Mouse (Mus musculus): Measurements from ENCODE around the gene Cdca7.

The Cdca7 gene

DNA sequence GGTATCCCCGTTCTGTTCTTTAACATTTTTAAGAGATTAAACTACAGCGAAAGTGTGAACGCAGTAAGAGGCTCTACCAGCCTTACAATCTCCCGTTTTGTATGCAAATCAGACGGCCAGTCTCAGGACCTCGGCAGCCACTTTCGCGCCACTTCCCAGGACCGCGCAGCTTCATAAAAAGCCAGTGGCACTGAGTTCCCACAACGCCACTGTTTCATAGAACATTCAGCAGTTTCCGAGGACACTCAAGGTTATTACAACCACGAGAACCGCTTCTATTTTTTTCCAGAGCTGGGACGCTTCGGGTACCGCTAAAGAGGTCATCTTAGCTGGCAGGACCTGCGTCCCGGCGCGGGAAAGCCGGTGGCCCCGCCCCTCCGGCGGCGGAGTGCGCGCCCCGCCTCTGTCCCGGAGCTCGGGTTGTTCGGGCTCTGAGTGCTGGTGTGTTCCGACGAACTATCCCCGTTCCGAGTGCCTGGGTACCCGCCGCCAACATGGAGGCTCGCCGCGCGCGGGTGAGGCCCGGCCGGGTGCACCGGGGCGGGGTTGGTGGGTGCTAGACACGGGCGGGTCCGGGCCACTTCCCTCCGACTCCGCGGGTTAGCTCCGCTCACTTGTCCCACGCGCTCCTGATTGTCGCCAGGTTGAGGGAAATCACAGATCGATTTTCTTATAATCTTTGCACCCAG is at the start of gene Cdca7:
TSS of gene Cdca7 (plus strand) at position 363 of the 689 bp plus-strand sequence.
- peak; percentile 87 for DNase-seq

DNA sequence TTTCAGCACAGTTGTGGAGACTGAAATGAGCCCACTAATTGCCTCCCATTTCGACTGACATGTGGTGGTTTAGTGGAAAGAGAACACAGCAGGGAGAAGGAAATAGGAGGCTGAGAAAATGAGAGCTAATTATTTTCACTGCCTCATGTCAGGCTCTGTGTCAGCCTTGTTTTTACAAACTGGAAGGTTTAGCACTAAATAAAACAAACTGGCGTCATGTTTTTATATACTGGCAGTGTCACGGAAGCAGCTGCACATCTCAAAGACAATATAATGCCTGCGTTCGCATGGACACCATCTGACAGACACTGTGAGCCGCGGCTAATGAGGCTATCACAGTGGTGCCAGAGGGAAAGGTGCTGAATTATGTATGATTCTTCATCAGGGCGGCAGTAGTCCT is 49.2 kb upstream of the Cdca7 start:
- no peak for DNase-seq

DNA sequence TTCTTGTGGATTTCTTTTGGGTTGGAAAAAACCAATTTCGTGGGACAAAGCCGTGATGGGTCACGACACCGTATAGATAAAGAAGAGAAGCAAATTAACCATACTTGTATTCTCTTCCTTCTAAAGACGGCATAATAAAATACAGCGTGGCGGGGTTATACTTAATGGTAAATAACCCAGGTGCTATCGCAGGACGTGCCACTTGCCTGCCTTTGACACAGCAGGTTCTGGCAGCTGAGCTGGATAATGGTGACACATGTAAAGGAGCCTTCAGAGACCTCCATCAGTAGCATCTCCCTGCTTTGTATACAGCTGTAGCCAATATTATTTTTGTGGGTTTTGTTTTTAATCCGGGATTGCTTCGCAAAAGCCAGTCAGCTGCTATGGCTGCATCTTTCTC is 48.7 kb upstream of the Cdca7 start:
- DNase-seq = no peak

DNA sequence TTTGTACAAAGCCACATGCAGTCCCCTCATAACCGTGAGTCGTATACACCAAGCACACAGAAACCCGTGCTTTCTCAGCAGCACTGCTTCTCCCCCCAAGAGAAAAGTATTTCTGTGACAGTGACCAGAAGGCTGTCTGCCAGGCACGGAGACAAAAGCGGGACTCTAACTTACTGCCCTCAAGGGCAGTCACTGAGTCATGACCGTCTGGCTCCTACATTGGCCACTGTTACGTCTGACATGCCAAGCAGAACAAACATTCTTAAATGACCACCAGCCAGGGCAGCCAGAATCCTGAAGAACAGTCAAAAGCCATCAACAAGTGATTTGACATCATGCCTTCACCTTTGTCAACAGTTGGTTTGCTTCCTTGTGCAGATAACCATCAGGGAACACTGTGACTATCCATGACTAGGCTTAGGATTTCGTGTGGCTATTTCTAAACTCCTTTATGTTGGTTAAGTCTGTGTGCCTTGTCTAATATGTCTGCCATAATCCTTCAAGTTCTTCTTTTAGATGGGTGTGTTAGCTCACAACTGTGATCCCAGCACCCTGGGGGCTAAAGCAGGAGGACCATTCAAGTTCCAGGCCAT is 36.9 kb upstream of the Cdca7 start:
- DNase-seq = no peak

DNA sequence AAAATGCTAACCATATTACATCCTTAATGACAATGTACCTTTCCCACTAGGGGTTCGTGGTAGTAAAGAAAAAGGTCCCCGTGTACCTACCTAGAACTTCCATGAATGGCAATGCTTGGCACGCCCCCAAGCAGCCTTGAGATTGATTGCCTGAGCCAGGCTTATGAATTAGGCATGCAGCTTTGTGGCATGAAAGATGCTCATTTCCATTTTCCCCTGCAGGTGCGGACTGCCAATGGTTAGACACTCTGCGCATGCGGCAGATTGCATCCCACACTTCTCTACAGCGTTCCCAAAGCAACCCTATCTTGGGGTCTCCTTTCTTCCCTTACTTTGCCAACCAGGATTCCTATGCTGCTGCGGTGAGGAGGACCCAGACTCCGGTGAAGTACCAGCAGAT is 34.9 kb upstream of the Cdca7 start:
- no peak for DNase-seq

DNA sequence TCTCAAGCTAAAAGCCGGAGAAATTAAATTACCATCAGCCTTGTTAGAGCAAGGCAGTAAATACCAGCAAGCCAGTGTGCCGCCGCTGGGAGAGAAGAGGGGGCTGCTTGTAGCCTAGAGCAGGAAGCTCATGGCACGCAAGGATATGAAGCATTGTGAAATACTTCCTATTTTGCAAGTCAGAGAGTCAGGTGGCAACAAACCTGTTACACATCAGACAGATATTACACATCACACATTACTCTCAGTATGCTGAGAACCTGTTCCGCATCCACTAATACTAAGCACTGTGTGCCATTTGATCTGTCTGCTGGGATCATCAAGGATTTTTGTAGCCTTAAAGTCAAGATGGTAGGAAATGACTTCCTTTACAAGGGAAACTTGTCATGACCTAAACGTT is 33.1 kb upstream of the Cdca7 start:
- DNase-seq = no peak

DNA sequence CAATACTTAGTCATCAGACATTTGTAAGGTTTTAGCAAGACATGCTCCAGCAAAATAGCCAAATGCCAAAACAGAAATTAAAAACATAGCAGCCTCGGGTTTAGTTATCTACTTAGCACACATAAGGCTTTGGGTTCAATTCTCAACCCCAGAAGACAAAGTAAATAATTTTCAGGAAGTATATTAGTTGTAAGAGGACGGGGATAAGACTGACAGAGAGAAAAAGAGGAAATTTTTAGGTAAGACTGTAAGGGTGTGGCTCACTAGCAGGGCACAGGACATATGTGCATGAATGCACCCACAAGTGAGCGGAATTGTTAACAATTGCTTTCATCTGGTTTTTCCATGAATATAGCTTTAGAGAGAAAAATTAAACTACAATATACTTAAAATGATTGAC is 32.0 kb upstream of the Cdca7 start:
- no peak for DNase-seq

DNA sequence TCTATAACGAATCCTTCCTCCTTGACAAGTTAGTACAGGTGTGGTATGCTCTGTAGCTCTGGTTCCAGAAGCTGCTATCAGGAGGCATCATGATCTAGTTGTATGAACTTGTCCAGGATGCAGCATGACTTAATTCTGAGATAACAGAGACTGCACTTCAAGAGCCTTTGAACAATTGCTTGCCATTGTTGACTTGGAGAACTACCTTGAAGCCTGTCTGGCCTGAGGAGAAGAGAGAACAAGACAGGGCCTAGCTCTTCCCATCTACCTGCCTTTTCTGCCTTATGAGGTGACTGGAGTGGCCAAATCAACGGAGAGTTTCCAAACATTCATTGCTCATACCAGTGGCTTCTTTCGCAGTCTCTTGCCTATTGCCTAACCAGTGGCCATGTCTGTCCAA is 29.9 kb upstream of the Cdca7 start:
- no peak for DNase-seq

DNA sequence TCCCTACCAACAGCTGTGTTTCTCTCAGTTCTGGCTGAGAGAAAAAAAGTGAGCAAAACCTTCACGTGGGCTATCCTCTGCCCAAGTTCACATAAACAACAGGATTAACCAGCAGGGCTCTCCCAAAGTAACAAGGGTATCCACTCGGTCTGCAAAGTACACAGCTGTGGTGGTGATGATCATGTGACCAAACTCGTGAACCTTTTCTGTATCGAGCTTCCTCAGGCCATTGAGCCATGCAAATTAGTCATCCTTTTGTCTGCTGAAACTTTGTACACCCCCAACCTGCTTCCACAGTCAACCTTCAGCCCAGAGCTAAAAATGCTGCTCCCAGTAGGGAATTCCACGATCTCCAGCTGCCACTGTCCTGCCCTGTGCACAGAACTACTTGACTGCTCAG is 29.3 kb upstream of the Cdca7 start:
- DNase-seq = no peak

DNA sequence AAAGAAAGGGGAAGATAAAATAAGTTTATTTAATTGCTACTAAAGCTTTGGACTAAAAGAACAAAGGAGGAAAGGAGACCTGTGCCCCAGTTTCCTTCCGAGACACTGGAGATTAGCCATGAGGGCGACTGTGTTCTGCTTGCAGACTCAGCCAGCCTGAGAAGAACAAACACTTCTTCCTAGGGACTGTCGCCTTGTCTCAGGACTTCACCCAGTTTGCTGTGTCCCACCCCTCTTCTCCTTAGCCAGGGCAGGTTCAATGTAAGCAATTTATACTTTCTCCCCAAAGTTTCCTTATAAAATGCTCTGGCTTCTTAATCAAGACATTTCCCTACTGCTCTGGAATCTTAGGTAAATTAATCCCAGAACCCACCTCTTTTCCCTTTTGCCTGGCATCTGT is 22.4 kb upstream of the Cdca7 start:
- DNase-seq = no peak

DNA sequence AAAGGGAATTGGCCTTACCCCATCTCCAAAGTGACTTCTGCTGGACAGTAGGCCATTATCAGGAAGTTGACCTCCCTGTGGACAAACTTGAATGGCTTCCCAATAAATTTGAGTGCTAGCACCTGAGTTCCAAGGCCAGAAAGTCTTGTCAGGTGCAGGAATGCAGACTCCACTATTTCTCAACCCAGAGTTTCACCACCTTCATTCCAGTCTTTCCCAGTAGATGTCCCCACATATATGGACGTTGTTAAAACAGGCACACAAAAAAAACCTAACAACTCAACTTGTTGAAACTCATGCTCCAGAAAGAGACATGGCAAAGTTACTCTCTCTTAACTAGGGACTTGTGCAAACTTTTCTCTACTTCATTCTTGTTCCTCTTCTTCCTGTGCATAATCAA is 19.8 kb upstream of the Cdca7 start:
- DNase-seq = no peak

DNA sequence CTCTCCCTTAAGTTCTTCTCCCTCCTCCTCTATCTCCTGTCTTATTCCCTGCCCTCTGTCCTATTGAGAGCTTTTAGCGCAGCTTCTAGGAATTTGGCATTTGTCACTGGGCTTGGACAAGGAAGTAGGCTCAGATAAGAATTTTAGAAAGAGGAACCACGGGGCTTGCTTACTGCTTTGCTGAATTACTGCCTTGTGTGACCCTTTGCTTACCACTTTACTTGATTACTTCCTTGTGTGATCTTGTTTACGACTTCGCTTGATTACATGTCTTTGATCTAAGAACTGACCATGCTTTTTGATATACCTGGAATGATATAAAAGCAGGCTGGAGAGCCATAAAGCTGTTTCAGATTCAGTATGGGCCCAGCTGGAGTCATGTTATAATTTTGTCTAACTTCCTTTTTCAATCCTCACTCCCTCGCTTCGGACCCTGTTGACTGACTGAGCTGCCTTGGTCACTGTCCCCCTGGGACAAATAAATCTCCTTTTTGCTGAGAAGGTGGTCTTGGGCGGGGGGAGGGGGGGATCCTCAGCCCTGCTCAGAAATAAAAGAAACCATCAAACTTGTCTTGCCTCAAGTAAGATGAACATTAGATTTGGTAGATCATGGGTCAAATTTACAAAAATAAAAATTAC is 11.5 kb upstream of the Cdca7 start:
- no peak for DNase-seq

DNA sequence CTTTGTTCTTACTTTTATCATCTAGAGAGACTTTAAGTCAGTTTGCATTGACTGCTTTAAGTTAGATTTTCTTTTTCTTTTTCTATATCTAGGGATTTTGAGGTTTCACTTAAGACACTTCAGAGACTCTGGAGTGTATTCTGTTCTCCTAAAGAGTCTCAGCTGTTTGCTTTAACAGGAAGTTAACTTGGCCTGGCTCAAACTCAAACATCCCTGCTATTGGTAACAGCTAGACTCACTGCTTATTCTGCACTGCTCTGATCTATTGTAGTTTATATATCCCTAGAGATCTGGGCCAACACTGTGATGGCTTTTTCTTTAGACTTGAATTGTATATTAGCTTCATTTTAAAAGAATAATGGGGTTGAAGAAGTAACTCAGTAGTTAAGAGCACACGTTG is 8.4 kb upstream of the Cdca7 start:
- no peak for DNase-seq

DNA sequence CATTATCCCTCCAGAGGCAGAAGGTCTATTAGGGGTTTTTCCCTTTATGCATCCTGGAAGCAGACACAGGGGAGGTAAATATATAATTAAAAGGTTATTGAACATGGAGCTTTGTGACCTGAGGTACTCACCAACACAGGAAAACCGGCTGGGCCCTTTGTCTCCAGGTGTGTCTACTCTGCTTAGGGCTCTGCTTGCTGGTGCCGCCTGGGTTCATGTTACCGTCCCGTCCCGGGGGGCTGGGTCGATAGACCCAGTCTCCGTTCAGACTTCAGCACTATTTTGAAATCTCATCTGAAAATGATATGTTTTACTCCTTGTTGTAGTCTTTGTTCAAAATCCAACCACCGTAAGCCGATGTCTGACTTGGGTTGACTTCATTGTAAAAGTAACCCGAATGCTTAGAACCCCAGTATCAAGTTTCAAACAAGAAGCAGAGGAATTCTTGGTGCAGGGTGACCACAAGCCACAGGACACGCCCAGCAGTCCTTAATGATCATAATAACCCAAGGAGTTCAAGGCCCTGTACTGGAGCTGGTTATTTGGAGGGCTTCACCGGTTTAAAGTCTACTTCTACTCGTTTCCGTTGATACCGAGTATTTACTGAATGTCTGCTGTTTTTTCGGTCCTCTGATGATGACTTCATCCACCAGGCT is 4.4 kb upstream of the Cdca7 start:
- DNase-seq = no peak

DNA sequence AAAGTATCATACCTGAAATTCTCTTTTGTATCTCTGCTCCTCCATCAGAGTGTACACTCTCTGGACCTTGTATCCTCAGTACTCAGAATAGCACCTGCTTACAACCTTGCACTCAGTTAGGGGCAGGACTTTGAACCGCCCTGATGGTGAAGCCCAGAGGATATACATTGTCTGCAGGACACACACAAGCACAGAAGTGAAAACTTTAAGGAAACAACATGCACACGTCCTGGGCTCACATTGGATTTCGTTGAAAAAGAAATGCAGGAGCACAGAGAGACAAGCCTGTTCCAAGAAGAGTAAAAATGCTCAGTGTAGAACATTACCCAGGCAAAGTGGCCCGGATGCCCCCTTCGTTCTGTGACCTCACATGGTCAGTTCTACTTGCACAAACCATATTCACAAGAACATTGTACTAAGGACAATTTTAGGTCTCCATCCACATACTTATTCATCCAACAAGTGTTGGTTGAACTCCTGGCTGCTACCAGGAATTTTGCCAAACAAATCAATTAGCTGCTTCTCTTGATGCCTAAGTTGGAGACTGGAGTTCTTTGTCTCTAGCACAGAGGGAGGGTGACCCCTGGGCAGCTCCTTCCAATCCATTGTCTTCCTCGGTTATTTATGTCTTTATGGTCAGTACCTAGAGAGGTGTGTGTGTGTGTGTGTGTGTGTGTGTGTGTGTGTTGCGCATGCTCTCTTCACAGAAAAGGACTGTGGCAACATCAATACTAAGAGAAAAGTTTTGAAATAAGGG is 1.2 kb upstream of the Cdca7 start:
- DNase-seq = no peak

DNA sequence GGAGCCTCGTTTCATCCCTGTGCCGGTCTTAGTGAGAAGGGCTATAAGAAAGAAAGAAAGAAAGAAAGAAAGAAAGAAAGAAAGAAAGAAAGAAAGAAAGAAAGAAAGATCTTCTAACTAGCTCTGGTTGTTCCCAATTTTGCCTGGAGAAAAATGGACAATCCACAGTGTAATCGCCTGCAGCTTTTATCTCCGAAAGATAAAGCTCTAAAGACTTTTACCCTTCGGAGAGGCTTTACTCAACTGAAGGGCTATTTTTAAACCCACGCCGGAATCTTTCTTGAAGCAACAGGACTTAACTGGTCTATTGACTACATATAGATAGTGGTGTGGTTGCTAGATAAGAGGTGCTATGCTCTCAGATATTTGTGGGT is 549 bp upstream of the Cdca7 start:
- DNase-seq = no peak

DNA sequence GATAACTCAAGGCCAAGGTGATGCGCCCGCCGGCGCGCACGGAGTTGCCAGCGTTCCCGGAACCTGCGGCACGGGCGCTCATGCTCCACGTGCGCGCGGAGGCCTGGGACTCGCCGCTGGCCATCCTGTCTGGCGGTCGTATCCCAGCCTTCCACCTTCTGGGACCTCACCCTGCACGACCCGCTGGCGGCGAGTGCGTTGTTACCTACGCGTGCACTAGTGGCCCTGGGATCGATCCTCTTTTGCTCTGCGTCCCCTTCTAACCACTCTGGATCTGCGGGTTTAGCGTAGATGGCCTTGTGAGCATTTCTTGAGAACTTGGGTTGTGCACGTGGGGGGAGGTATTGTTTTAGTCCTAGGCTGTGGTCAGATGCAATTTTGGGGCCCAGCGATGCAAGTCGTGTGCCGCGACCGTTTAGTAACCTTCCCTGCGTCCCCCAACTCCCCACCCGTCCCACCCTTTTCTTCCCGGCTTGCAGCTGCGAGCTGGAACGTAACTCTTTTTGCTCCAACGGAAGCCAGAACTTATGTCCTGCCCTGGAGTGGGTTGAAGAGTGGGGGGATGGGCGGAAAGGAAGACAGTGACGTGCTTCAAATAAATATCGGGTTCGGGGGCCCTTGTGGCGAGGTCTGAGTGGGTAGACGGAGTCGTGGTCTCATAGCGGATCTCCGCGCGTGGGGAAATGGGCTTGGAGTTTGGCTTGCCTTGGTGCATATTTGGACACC is 690 bp downstream of the Cdca7 start:
- DNase-seq = peak; percentile 79

DNA sequence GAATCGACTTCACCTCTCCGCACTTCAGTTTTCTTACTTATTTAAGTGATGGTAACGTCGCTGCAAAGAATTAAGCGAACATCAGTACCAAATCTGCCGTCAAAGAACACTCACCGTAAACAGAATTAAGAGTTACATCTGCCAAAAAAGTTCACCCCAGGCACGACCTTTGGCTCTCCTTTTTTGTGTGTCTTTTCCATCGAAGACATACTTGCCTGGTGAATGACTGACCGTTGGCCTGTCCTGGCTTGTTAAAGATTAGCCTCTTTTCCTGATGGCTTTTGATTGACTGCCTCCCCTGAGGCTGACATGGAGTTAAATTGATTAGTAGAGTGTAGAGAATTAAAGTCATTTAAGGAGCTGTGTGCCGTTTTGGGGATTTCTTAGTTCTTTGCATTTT is 1.3 kb downstream of the Cdca7 start:
- DNase-seq = no peak

DNA sequence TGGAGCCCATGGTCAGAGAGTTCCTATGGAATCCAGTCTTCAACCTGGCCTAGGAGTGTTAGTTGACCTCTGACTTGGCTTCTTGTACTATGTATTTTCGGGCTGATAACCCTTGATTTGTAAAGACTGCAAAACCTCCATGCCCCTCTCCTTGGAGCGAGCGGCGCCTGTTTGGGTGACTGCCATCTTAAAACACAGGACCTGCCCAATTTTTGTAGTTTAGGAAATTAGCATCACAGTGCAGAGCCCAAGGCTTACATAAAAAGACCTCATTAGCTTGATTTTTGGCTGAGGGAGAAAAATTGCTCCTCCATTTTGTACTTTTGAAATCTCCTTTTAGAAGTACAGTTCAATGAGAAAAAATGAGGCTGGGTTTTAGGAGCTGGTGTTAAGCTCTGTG is 2.2 kb downstream of the Cdca7 start:
- DNase-seq = no peak

DNA sequence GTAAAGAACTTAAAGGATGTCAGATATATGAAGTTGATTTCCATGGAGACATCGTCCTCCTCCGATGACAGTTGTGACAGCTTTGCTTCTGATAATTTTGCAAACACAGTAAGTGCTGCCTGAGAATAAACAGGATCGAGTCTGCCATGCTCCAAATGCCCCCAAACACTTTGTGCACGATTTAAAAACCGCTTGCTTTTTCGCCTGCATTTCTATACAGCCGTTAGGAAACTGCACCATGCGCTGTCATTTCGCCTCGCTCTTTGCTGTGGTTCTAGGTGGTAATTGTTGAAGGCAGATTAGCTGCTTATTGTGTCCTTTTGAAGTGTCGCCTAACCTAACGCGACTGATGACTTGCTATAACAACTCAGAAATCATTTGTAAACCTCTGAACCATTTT is 3.0 kb downstream of the Cdca7 start:
- DNase-seq = peak; percentile 49

DNA sequence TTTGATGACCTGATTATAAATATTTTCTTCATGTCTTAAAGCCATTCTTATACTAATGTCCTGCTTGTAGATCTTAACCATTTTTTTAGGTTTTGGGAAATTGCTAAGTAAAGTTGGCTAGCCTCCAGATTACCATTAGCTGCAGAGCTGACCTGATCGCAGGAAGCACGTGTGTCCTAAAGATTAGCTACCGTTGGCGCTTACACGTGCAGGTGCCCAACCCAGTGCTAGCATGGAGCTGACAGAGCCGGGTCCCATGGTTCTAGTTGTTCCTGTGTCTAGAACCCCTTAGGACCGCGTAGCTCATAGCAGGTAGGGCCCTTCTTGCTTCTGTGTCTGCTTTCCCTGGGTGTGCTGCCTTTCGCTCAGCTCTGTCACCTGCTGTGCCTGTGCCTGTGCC is 3.9 kb downstream of the Cdca7 start:
- DNase-seq = no peak

DNA sequence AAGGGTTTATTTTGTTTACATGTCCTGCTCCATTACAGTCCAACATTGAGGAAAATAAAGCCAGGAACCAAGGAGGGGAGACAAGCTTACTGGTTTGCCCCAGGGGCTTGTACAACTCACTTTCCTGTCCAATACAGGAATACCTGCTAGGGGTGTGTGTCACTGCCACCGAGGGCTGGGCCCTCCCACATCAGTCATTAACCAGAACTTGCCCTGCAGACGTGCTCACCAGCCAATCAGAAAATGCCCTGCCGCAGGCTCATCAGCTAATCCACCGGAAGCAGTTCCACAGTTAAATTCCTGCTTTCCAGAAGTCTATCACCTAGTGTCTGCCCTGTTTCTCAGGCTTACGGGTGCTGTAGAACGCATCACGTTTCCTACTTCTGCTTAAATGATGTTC is 15.7 kb downstream of the Cdca7 start:
- DNase-seq = no peak

DNA sequence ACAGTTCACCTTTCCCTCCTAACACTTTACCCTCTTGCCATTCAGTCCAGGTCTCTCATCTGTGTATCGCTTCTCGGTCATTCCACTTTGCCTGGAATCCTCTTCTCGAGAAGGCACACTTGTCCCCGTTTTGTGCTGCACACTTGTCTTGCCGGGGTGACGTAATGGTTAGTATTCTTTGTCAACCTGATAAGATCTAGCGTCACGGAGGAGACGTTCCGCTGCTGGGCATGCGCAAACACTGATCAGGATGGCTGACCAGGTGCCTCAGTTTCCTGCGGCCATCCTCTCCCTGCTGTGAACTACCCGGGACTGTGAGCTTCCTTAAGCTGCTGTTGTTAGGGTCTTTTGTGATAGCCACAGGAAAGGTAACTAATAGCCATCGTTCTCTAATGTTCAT is 17.1 kb downstream of the Cdca7 start:
- DNase-seq = no peak
